ENCODE assay signal across 8 mouse cellular contexts in the genomic region with DNA sequence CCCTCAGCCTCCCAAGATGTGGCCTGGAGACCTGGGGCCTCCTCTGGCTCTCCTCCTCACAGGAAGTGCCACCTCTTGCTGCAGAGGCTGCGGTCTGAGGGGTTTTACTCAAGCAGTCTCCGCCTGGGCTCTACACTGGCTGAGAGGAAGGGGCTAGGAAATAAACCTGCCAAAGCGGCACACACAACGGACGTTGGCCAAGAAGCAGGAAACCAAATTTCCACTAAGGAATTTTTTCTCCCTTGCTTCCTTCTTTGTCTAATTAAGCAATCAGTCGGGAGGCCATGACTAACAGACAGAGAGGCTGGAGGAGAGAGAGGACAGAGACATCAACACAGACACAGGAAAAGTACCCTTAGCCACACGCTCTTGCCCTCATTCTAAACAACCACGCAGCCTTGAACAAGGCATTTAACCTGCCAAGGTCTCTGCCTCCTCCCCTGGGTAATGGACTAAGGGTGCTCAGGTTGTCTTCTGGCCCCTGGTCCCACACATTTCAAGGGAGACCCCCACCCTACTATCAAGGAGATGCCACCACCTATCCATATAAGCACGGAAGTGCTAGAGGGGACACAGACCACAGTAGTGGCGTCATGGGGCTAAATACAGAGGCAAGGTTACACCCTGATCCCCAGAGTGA. TPM values are rescaled to one million over a fixed set of nuclear protein-coding genes. Genes with fewer than 3 reads are reported as not detected.
A peak's percentile ranks its signal among the peaks of the same experiment; 100 is the strongest.
DNase-seq lines count a peak whose midpoint lies in the region; ATAC-seq lines count a peak whose summit lies in the region.

No protein-coding gene starts in this region.

- peak overlapping the region; percentile 49 for H3K4me2 ChIP-seq in liver, embryonic 16.5 days (ENCODE audit: low read depth, low read length)
- no peak overlapping the region for H3K4me2 ChIP-seq in forebrain, embryonic 11.5 days (ENCODE audit: low read depth, low read length, severe bottlenecking)
- no peak overlapping the region for H3K4me2 ChIP-seq in hindbrain, embryonic 16.5 days (ENCODE audit: low read length)

- H3K36me3 ChIP-seq in liver, embryonic 16.5 days (ENCODE audit: control insufficient read depth, insufficient read depth): peaks cover 5% of the 10 kb centered on the region; the same call in 1 of the 2 replicates
- H3K36me3 ChIP-seq in forebrain, embryonic 11.5 days (ENCODE audit: control insufficient read depth, insufficient read depth, low read length): no peaks in the 10 kb centered on the region
- no peaks in the 10 kb centered on the region for H3K36me3 ChIP-seq in hindbrain, embryonic 16.5 days (ENCODE audit: control insufficient read depth, insufficient read depth, low read length)

- H3K27ac ChIP-seq in liver, embryonic 16.5 days (ENCODE audit: low read length): peak overlapping the region; percentile 73
- no peak overlapping the region for H3K27ac ChIP-seq in forebrain, embryonic 11.5 days (ENCODE audit: low read depth, low read length)
- H3K27ac ChIP-seq in hindbrain, embryonic 16.5 days (ENCODE audit: low read depth, low read length): no peak overlapping the region

- 24% methylated on average over 10 of the region's 10 CpGs for WGBS in liver, embryonic 16.5 days (ENCODE audit: insufficient replicate concordance)
- WGBS in forebrain, embryonic 11.5 days: 79% methylated on average over 10 of the region's 10 CpGs
- 72% methylated on average over 10 of the region's 10 CpGs for WGBS in hindbrain, embryonic 16.5 days

- no peaks in the 10 kb centered on the region for H3K9me3 ChIP-seq in liver, embryonic 16.5 days (replicated peaks; ENCODE audit: control insufficient read depth, low read length)
- H3K9me3 ChIP-seq in forebrain, embryonic 11.5 days (ENCODE audit: control insufficient read depth, low read length): no peaks in the 10 kb centered on the region
- no peaks in the 10 kb centered on the region for H3K9me3 ChIP-seq in hindbrain, embryonic 16.5 days (ENCODE audit: control insufficient read depth, low read length)

- peak overlapping the region; percentile 36 for H3K4me3 ChIP-seq in liver, embryonic 16.5 days (ENCODE audit: low read depth, low read length)
- H3K4me3 ChIP-seq in forebrain, embryonic 11.5 days (ENCODE audit: low read depth, low read length): no peak overlapping the region
- H3K4me3 ChIP-seq in hindbrain, embryonic 16.5 days (ENCODE audit: low read length): no peak overlapping the region

- ATAC-seq in hematopoietic stem cell, adult 5-6 weeks (replicated peaks in 1 of 2; ENCODE audit: insufficient read depth in 1 of 2, low FRiP score in 2 of 2, low TSS enrichment in 1 of 2, low read depth in 1 of 2, poor library complexity in 2 of 2, severe bottlenecking in 2 of 2): peak; percentile 73 to 82
- no peak for ATAC-seq in liver, embryonic 16.5 days (ENCODE audit: low read depth)
- ATAC-seq in forebrain, embryonic 11.5 days (replicated peaks; ENCODE audit: low FRiP score): no peak
- no peak for ATAC-seq in hindbrain, embryonic 16.5 days

- peaks cover 50% of the 10 kb centered on the region for H3K4me1 ChIP-seq in liver, embryonic 16.5 days (ENCODE audit: control insufficient read depth, low read depth, low read length)
- H3K4me1 ChIP-seq in forebrain, embryonic 11.5 days (replicated peaks; ENCODE audit: control insufficient read depth, insufficient read depth, low read length): no peaks in the 10 kb centered on the region
- H3K4me1 ChIP-seq in hindbrain, embryonic 16.5 days (ENCODE audit: control insufficient read depth, insufficient read depth, low read depth, low read length): no peaks in the 10 kb centered on the region

- peak; percentile 60 for DNase-seq in 416B (ENCODE audit: low read depth)
- peak; percentile 42 for DNase-seq in CD4-positive, CD25-positive, alpha-beta regulatory T cell, adult 2 months (ENCODE audit: low read depth, low spot score)
- DNase-seq in ovary, postnatal 36 days (ENCODE audit: low spot score): no peak
- DNase-seq in forebrain, embryonic 11.5 days (ENCODE audit: low spot score): no peak
- no peak for DNase-seq in urinary bladder, postnatal 36 days (ENCODE audit: low spot score in 2 of 2)

- peak overlapping the region; percentile 39; the same call in 1 of the 2 replicates for H3K9ac ChIP-seq in liver, embryonic 16.5 days (ENCODE audit: low read depth, low read length)
- no peak overlapping the region for H3K9ac ChIP-seq in forebrain, embryonic 11.5 days (ENCODE audit: low read length)
- H3K9ac ChIP-seq in hindbrain, embryonic 16.5 days (ENCODE audit: low read depth, low read length): no peak overlapping the region

- no peaks in the 10 kb centered on the region for H3K27me3 ChIP-seq in liver, embryonic 16.5 days (ENCODE audit: control insufficient read depth, insufficient read depth, low read depth, low read length)
- no peaks in the 10 kb centered on the region for H3K27me3 ChIP-seq in forebrain, embryonic 11.5 days (ENCODE audit: control insufficient read depth, insufficient read depth, low read length)
- no peaks in the 10 kb centered on the region for H3K27me3 ChIP-seq in hindbrain, embryonic 16.5 days (replicated peaks; ENCODE audit: control insufficient read depth, insufficient read depth, low read length)

RNA-seq across cellular contexts. Expression of gene H6pd, which starts 7.5 kb away (rescaled TPM):
- 22.7 and 26.6 TPM in 2 replicates for total RNA-seq in hematopoietic stem cell, adult 5-6 weeks (2017)
- polyA plus RNA-seq in liver, embryonic 16.5 days (2015; fragmentation: Nextera tagmentation; extraction: Ambion mirVana): 24.2 and 33.7 TPM in 2 replicates
- polyA plus RNA-seq in forebrain, embryonic 11.5 days (2014; fragmentation: Nextera tagmentation; extraction: Ambion mirVana): 2.1 and 2.5 TPM in 2 replicates
- polyA plus RNA-seq in hindbrain, embryonic 16.5 days (2015; fragmentation: Nextera tagmentation; extraction: Ambion mirVana): 2.9 and 3.5 TPM in 2 replicates

RNA-seq across cellular contexts. Expression of gene Spsb1, which starts 46.5 kb away (rescaled TPM):
- total RNA-seq in hematopoietic stem cell, adult 5-6 weeks (2017): 0.30 TPM in 1 of 2 replicates, not detected in the other
- polyA plus RNA-seq in liver, embryonic 16.5 days (2015; fragmentation: Nextera tagmentation; extraction: Ambion mirVana): 0.82 and 0.89 TPM in 2 replicates
- polyA plus RNA-seq in forebrain, embryonic 11.5 days (2014; fragmentation: Nextera tagmentation; extraction: Ambion mirVana): 7.5 and 7.8 TPM in 2 replicates
- 10.1 TPM in 2 replicates for polyA plus RNA-seq in hindbrain, embryonic 16.5 days (2015; fragmentation: Nextera tagmentation; extraction: Ambion mirVana)

Comparison
In these comparisons a context has a peak if more than half of its experiments do, and no peak if none do; other contexts are left out.
1. DNase-seq: peak in 416B (single experiment) and CD4-positive, CD25-positive, alpha-beta regulatory T cell, adult 2 months (single experiment); none in ovary, postnatal 36 days (single experiment), forebrain, embryonic 11.5 days (single experiment) and urinary bladder, postnatal 36 days (0 of 2).
2. ATAC-seq: peak in hematopoietic stem cell, adult 5-6 weeks (2 of 2); none in liver, embryonic 16.5 days (single experiment), forebrain, embryonic 11.5 days (single experiment) and hindbrain, embryonic 16.5 days (single experiment).